Mouse (Mus musculus): Measurements from ENCODE around the gene Borcs7.

GRCm38 (mm10) chr19:46707296-46708151 is 17.8 kb downstream of the Borcs7 start, which contains the start of gene As3mt:
- no peak for TF ChIP-seq GATA1 (IDR thresholded peaks at IDR 0.05; ENCODE audit: low read length)
- TF ChIP-seq TAL1 (IDR thresholded peaks at IDR 0.05; ENCODE audit: low read length), result no peak
